Mouse (Mus musculus): ENCODE results near the gene Zc3h15. TPM values are rescaled to one million over a fixed set of nuclear protein-coding genes. Genes with fewer than 3 reads are reported as not detected.
"Not testable (repeated sequence)": the region's sequence is repeated elsewhere in the genome, so short reads cannot be mapped to it uniquely, and the experiment has no call there.

The Zc3h15 gene
- polyA plus RNA-seq, 1 experiment from 2014 or later = 84.2 TPM

GRCm38 (mm10) chr2:83661351-83661750 lies 17.1 kb downstream of the Zc3h15 start:
- Histone ChIP-seq H3K9me3 (ENCODE audit: control insufficient read depth, low read length) (no peaks in the 10 kb centered on the region), H3K4me3 (ENCODE audit: control insufficient read depth in 1 of 2, insufficient read depth in 1 of 2, low read depth in 1 of 2, low read length in 2 of 2) (no peak overlapping the region), H3K4me1 (ENCODE audit: control insufficient read depth in 2 of 2, insufficient read depth in 2 of 2, low read length in 2 of 2) (no peaks in the 10 kb centered on the region), H3K27me3 (ENCODE audit: control insufficient read depth, insufficient read depth, low read length) (no peaks in the 10 kb centered on the region), H3K27ac (replicated peaks in 1 of 2; ENCODE audit: control insufficient read depth in 1 of 2, insufficient read depth in 1 of 2, low read depth in 2 of 2, low read length in 2 of 2) (no peak overlapping the region), H3K9ac (ENCODE audit: low read length) (no peak overlapping the region), H3K4me2 (ENCODE audit: low read length) (no peak overlapping the region), H3K36me3 (ENCODE audit: control insufficient read depth, insufficient read depth, low read length) (peaks cover 67% of the 10 kb centered on the region)
- no peak for ATAC-seq (ENCODE audit: insufficient number of reproducible peaks, insufficient read depth, low FRiP score, low read depth)
- 94% methylated on average over 6 of the region's 6 CpGs for WGBS

GRCm38 (mm10) chr2:83665051-83665450 lies 20.8 kb downstream of the Zc3h15 start:
- H3K4me3 ChIP-seq (ENCODE audit: control insufficient read depth in 1 of 2, insufficient read depth in 1 of 2, low read depth in 1 of 2, low read length in 2 of 2); H3K9me3 ChIP-seq (ENCODE audit: control insufficient read depth, low read length); H3K4me2 ChIP-seq (ENCODE audit: low read length); H3K9ac ChIP-seq (ENCODE audit: low read length); ATAC-seq (ENCODE audit: insufficient number of reproducible peaks, insufficient read depth, low FRiP score, low read depth); H3K4me1 ChIP-seq (ENCODE audit: control insufficient read depth in 2 of 2, insufficient read depth in 2 of 2, low read length in 2 of 2); H3K27me3 ChIP-seq (ENCODE audit: control insufficient read depth, insufficient read depth, low read length); H3K27ac ChIP-seq (replicated peaks in 1 of 2; ENCODE audit: control insufficient read depth in 1 of 2, insufficient read depth in 1 of 2, low read depth in 2 of 2, low read length in 2 of 2): not testable (repeated sequence)
- WGBS = 98% methylated on average over 2 of the region's 2 CpGs
- H3K36me3 ChIP-seq (ENCODE audit: control insufficient read depth, insufficient read depth, low read length) = peaks cover 57% of the 10 kb centered on the region

GRCm38 (mm10) chr2:83667430-83667829 lies 23.2 kb downstream of the Zc3h15 start:
- no peaks in the 10 kb centered on the region for H3K9me3 ChIP-seq (ENCODE audit: control insufficient read depth, low read length)
- H3K36me3 ChIP-seq (ENCODE audit: control insufficient read depth, insufficient read depth, low read length) = peaks cover 43% of the 10 kb centered on the region
- no peak overlapping the region for H3K27ac ChIP-seq (replicated peaks in 1 of 2; ENCODE audit: control insufficient read depth in 1 of 2, insufficient read depth in 1 of 2, low read depth in 2 of 2, low read length in 2 of 2)
- no peak overlapping the region for H3K4me2 ChIP-seq (ENCODE audit: low read length)
- no peak for ATAC-seq (ENCODE audit: insufficient number of reproducible peaks, insufficient read depth, low FRiP score, low read depth)
- H3K4me1 ChIP-seq (ENCODE audit: control insufficient read depth in 2 of 2, insufficient read depth in 2 of 2, low read length in 2 of 2) = no peaks in the 10 kb centered on the region
- WGBS = 73% methylated on average over 2 of the region's 2 CpGs
- no peaks in the 10 kb centered on the region for H3K27me3 ChIP-seq (ENCODE audit: control insufficient read depth, insufficient read depth, low read length)
- no peak overlapping the region for H3K9ac ChIP-seq (ENCODE audit: low read length)
- no peak overlapping the region for H3K4me3 ChIP-seq (ENCODE audit: control insufficient read depth in 1 of 2, insufficient read depth in 1 of 2, low read depth in 1 of 2, low read length in 2 of 2)

GRCm38 (mm10) chr2:83668052-83668451 lies 23.8 kb downstream of the Zc3h15 start:
- Histone ChIP-seq H3K9ac (ENCODE audit: low read length) (no peak overlapping the region), H3K36me3 (ENCODE audit: control insufficient read depth, insufficient read depth, low read length) (peaks cover 37% of the 10 kb centered on the region), H3K4me1 (ENCODE audit: control insufficient read depth in 2 of 2, insufficient read depth in 2 of 2, low read length in 2 of 2) (peaks cover 0 to 2% of the 10 kb centered on the region in 2 experiments; a peak in 1 of 4 replicates), H3K27ac (replicated peaks in 1 of 2; ENCODE audit: control insufficient read depth in 1 of 2, insufficient read depth in 1 of 2, low read depth in 2 of 2, low read length in 2 of 2) (no peak overlapping the region), H3K4me2 (ENCODE audit: low read length) (no peak overlapping the region), H3K4me3 (ENCODE audit: control insufficient read depth in 1 of 2, insufficient read depth in 1 of 2, low read depth in 1 of 2, low read length in 2 of 2) (no peak overlapping the region), H3K9me3 (ENCODE audit: control insufficient read depth, low read length) (no peaks in the 10 kb centered on the region), H3K27me3 (ENCODE audit: control insufficient read depth, insufficient read depth, low read length) (no peaks in the 10 kb centered on the region)
- WGBS = 45% methylated on average over 1 of the region's 1 CpGs
- no peak for ATAC-seq (ENCODE audit: insufficient number of reproducible peaks, insufficient read depth, low FRiP score, low read depth)

GRCm38 (mm10) chr2:83669988-83670387 lies 25.8 kb downstream of the Zc3h15 start:
- Histone ChIP-seq H3K36me3 (ENCODE audit: control insufficient read depth, insufficient read depth, low read length) (peaks cover 35% of the 10 kb centered on the region), H3K27ac (replicated peaks in 1 of 2; ENCODE audit: control insufficient read depth in 1 of 2, insufficient read depth in 1 of 2, low read depth in 2 of 2, low read length in 2 of 2) (no peak overlapping the region), H3K4me1 (ENCODE audit: control insufficient read depth in 2 of 2, insufficient read depth in 2 of 2, low read length in 2 of 2) (peaks cover 6 to 19% of the 10 kb centered on the region in 2 experiments), H3K9me3 (ENCODE audit: control insufficient read depth, low read length) (no peaks in the 10 kb centered on the region), H3K4me2 (ENCODE audit: low read length) (no peak overlapping the region), H3K4me3 (ENCODE audit: control insufficient read depth in 1 of 2, insufficient read depth in 1 of 2, low read depth in 1 of 2, low read length in 2 of 2) (no peak overlapping the region), H3K27me3 (ENCODE audit: control insufficient read depth, insufficient read depth, low read length) (no peaks in the 10 kb centered on the region), H3K9ac (ENCODE audit: low read length) (no peak overlapping the region)
- no peak for ATAC-seq (ENCODE audit: insufficient number of reproducible peaks, insufficient read depth, low FRiP score, low read depth)
- 77% methylated on average over 5 of the region's 5 CpGs for WGBS

GRCm38 (mm10) chr2:83671843-83672242 lies 27.6 kb downstream of the Zc3h15 start:
- no peak overlapping the region for H3K27ac ChIP-seq (replicated peaks in 1 of 2; ENCODE audit: control insufficient read depth in 1 of 2, insufficient read depth in 1 of 2, low read depth in 2 of 2, low read length in 2 of 2)
- H3K36me3 ChIP-seq (ENCODE audit: control insufficient read depth, insufficient read depth, low read length) = peaks cover 32% of the 10 kb centered on the region
- H3K4me3 ChIP-seq (ENCODE audit: control insufficient read depth in 1 of 2, insufficient read depth in 1 of 2, low read depth in 1 of 2, low read length in 2 of 2) = no peak overlapping the region
- no peaks in the 10 kb centered on the region for H3K9me3 ChIP-seq (ENCODE audit: control insufficient read depth, low read length)
- H3K4me1 ChIP-seq (ENCODE audit: control insufficient read depth in 2 of 2, insufficient read depth in 2 of 2, low read length in 2 of 2) = peaks cover 11 to 23% of the 10 kb centered on the region in 2 experiments
- no peaks in the 10 kb centered on the region for H3K27me3 ChIP-seq (ENCODE audit: control insufficient read depth, insufficient read depth, low read length)
- no peak for ATAC-seq (ENCODE audit: insufficient number of reproducible peaks, insufficient read depth, low FRiP score, low read depth)
- no peak overlapping the region for H3K9ac ChIP-seq (ENCODE audit: low read length)
- H3K4me2 ChIP-seq (ENCODE audit: low read length) = no peak overlapping the region
- 89% methylated on average over 2 of the region's 2 CpGs for WGBS

- peaks cover 11 to 23% of the 10 kb centered on the region in 2 experiments for H3K4me1 ChIP-seq (ENCODE audit: control insufficient read depth in 2 of 2, insufficient read depth in 2 of 2, low read length in 2 of 2)
- H3K27ac ChIP-seq (replicated peaks in 1 of 2; ENCODE audit: control insufficient read depth in 1 of 2, insufficient read depth in 1 of 2, low read depth in 2 of 2, low read length in 2 of 2) = no peak overlapping the region
- H3K27me3 ChIP-seq (ENCODE audit: control insufficient read depth, insufficient read depth, low read length) = no peaks in the 10 kb centered on the region
- H3K4me2 ChIP-seq (ENCODE audit: low read length) = no peak overlapping the region
- H3K9me3 ChIP-seq (ENCODE audit: control insufficient read depth, low read length) = no peaks in the 10 kb centered on the region
- no peak overlapping the region for H3K4me3 ChIP-seq (ENCODE audit: control insufficient read depth in 1 of 2, insufficient read depth in 1 of 2, low read depth in 1 of 2, low read length in 2 of 2)
- ATAC-seq (ENCODE audit: insufficient number of reproducible peaks, insufficient read depth, low FRiP score, low read depth) = no peak
- H3K36me3 ChIP-seq (ENCODE audit: control insufficient read depth, insufficient read depth, low read length) = peaks cover 21% of the 10 kb centered on the region
- no peak overlapping the region for H3K9ac ChIP-seq (ENCODE audit: low read length)
- 61% methylated on average over 7 of the region's 7 CpGs for WGBS
Measured at GRCm38 (mm10) chr2:83673067-83673466, 28.8 kb downstream of the Zc3h15 start.

- ATAC-seq (ENCODE audit: insufficient number of reproducible peaks, insufficient read depth, low FRiP score, low read depth) = no peak
Measured at GRCm38 (mm10) chr2:83673843-83674242, 29.6 kb downstream of the Zc3h15 start.

More at GRCm38 (mm10) chr2:83673843-83674242, 29.6 kb downstream of the Zc3h15 start:
- Histone ChIP-seq H3K4me2 (ENCODE audit: low read length) (no peak overlapping the region), H3K4me3 (ENCODE audit: control insufficient read depth in 1 of 2, insufficient read depth in 1 of 2, low read depth in 1 of 2, low read length in 2 of 2) (no peak overlapping the region), H3K9me3 (ENCODE audit: control insufficient read depth, low read length) (no peaks in the 10 kb centered on the region), H3K4me1 (ENCODE audit: control insufficient read depth in 2 of 2, insufficient read depth in 2 of 2, low read length in 2 of 2) (peaks cover 11 to 23% of the 10 kb centered on the region in 2 experiments), H3K36me3 (ENCODE audit: control insufficient read depth, insufficient read depth, low read length) (peaks cover 16% of the 10 kb centered on the region; the same call in 1 of the 2 replicates), H3K9ac (ENCODE audit: low read length) (no peak overlapping the region), H3K27me3 (ENCODE audit: control insufficient read depth, insufficient read depth, low read length) (no peaks in the 10 kb centered on the region), H3K27ac (replicated peaks in 1 of 2; ENCODE audit: control insufficient read depth in 1 of 2, insufficient read depth in 1 of 2, low read depth in 2 of 2, low read length in 2 of 2) (0 out of 4 replicates have a peak overlapping the region, but pooled peaks of 1 of the 2 experiments have one; percentile 11)
- 28% methylated on average over 2 of the region's 2 CpGs for WGBS

Measured in heart, embryonic 14.5 days (tissue).